Mouse (Mus musculus) forebrain, embryonic 11.5 days (tissue): ENCODE results near the gene Hist2h4. TPM values are rescaled to one million over a fixed set of nuclear protein-coding genes. Genes with fewer than 3 reads are reported as not detected.

Experiments
- ATAC-seq: fragments of 200-750 bp; cut with Nextera tagmentation; replicated peaks from 2 replicates; pipeline ENCODE4 v1.8.0; 2017; ENCODE audit warnings: moderate TSS enrichment; ENCODE audit not compliant: low FRiP score
- DNase-seq: peaks from one replicate; pipeline ENCODE4 v3.0.0-alpha.2; 2017; ENCODE audit warnings: low spot score
- H3K27ac ChIP-seq: fragments of 300-500 bp; sonication (generic); 2 replicates; pipeline ENCODE4 v1.5.1; 2014; ENCODE audit warnings: low read depth, low read length
- H3K27me3 ChIP-seq: fragments of 300-500 bp; sonication (generic); 2 replicates; pipeline ENCODE4 v1.6.1; 2014; ENCODE audit warnings: mild to moderate bottlenecking, low read length, mixed read lengths; ENCODE audit not compliant: control insufficient read depth, insufficient read depth
- H3K36me3 ChIP-seq: fragments of 300-500 bp; sonication (generic); 2 replicates; pipeline ENCODE4 v1.6.1; 2014; ENCODE audit warnings: mild to moderate bottlenecking, low read length, moderate library complexity, mixed read lengths; ENCODE audit not compliant: control insufficient read depth, insufficient read depth
- H3K4me1 ChIP-seq: fragments of 300-500 bp; sonication (generic); replicated peaks from 2 replicates; pipeline ENCODE4 v1.6.1; 2014; ENCODE audit warnings: low read length, mixed read lengths; ENCODE audit not compliant: control insufficient read depth, insufficient read depth
- H3K4me2 ChIP-seq: fragments of 300-500 bp; sonication (generic); 2 replicates; pipeline ENCODE4 v1.6.1; 2014; ENCODE audit warnings: low read depth, mild to moderate bottlenecking, low read length, moderate library complexity, mixed read lengths; ENCODE audit not compliant: severe bottlenecking
- H3K4me3 ChIP-seq: fragments of 300-500 bp; sonication (generic); 2 replicates; pipeline ENCODE4 v1.5.1; 2014; ENCODE audit warnings: low read depth, low read length
- H3K9ac ChIP-seq: fragments of 300-500 bp; sonication (generic); 2 replicates; pipeline ENCODE4 v1.6.1; 2014; ENCODE audit warnings: low read length
- H3K9me3 ChIP-seq: fragments of 300-500 bp; sonication (generic); 2 replicates; pipeline ENCODE4 v1.6.1; 2016; ENCODE audit warnings: low read length, mixed read lengths; ENCODE audit not compliant: control insufficient read depth
- WGBS: fragments of 180-500 bp; shearing (Covaris S2); extraction: QIAGEN DNeasy Blood & Tissue Kit; methylation state at CpG from one replicate; pipeline ENCODE4 v1.1.7; 2014; 5-methylcytosine and 5-hydroxymethylcytosine counted together
- polyA plus RNA-seq: library from polyadenylated mRNA; unstranded; fragments of >200 nt; fragmentation: Nextera tagmentation; extraction: Ambion mirVana; gene quantifications from 2 replicates; pipeline ENCODE4 v1.2.1, GENCODE M21; 2014

The Hist2h4 gene
- polyA plus RNA-seq, 1 experiment from 2014 or later = 6.8 TPM

DNA sequence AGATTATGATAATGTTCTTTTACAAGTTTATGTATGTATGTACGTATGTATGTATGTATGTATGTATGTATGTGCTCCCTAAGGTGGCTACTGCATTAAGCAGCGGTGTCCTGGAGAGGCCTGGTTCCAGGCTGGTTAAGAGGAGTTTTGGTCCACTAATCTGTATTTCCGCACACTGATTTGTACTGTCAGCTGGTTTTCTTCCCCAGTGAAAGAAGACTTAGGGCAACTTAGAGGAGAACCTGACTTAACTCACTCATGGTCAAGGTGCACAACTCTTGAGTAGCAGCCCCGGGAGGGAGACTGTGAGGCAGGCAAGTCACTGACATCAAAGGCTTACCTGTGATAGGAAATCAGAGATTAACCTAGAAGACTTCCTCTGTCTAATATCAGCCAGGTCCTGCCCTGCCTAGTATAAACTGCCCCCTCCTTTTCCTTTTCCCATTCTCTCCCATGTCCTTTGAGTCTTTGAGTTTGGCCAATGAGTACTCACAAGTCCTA, 26.2 kb downstream of the Hist2h4 start:
- H3K9me3 ChIP-seq = no peaks in the 10 kb centered on the region
- DNase-seq (no peak), ATAC-seq (no peak)
- H3K27ac ChIP-seq = no peak overlapping the region
- H3K4me2 ChIP-seq = peak overlapping the region; percentile 55
- H3K36me3 ChIP-seq = no peaks in the 10 kb centered on the region
- H3K9ac ChIP-seq = peak overlapping the region; percentile 65
- H3K4me1 ChIP-seq = 0 out of 2 replicates have a peak, but pooled peaks cover 2% of the 10 kb centered on the region
- H3K4me3 ChIP-seq = peak overlapping the region; percentile 33
- H3K27me3 ChIP-seq = no peaks in the 10 kb centered on the region
- 89% methylated on average over 4 of the region's 4 CpGs for WGBS

DNA sequence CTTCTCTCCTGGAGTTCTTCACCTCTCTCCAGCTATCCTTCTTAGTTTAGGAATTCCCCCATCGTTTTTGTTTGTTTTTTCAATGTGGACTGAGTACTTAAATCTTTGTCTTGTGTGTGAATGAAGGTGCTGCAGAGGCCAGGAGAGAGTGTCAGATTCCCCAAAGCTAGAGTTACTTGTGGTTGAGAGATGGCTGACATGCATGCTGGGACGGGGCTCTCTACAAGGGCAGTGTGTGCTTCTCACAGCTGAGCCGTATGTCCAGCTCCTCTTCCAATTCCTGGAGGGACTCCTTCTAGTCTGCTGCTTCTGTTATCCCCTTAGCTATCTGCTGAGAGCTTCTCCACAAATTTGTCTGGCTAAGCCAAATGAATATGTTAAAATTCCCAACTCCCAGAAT, 27.3 kb downstream of the Hist2h4 start:
- Histone ChIP-seq H3K4me3 (no peak overlapping the region), H3K27ac (no peak overlapping the region), H3K9me3 (no peaks in the 10 kb centered on the region), H3K36me3 (no peaks in the 10 kb centered on the region), H3K4me1 (no peaks in the 10 kb centered on the region), H3K9ac (no peak overlapping the region), H3K4me2 (no peak overlapping the region), H3K27me3 (no peaks in the 10 kb centered on the region)
- 71% methylated on average over 3 of the region's 3 CpGs for WGBS
- no peak for DNase-seq
- ATAC-seq = no peak

DNA sequence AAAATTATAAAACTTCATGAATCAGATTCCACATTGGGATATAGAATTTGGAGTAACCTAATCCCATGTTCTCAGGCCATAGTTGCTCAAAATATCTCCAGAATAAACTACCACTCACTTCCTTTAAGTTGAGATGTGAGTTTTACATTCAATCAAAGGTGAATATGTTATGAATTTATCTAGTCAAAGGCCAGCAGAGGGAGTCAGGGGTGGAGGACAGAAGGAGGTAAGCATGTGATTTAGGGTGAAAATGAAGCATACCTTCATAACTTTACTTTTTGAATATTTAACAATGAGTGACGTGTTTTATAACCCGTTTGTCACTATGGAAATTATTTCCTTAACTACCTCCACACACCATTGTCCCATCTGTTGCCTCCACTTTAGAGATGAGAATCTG, 28.2 kb downstream of the Hist2h4 start:
- Histone ChIP-seq H3K36me3 (no peaks in the 10 kb centered on the region), H3K27ac (no peak overlapping the region), H3K9ac (no peak overlapping the region), H3K4me3 (no peak overlapping the region), H3K9me3 (no peaks in the 10 kb centered on the region), H3K4me1 (no peaks in the 10 kb centered on the region), H3K4me2 (no peak overlapping the region), H3K27me3 (no peaks in the 10 kb centered on the region)
- WGBS = 92% methylated on average over 2 of the region's 2 CpGs
- no peak for DNase-seq
- ATAC-seq = no peak

DNA sequence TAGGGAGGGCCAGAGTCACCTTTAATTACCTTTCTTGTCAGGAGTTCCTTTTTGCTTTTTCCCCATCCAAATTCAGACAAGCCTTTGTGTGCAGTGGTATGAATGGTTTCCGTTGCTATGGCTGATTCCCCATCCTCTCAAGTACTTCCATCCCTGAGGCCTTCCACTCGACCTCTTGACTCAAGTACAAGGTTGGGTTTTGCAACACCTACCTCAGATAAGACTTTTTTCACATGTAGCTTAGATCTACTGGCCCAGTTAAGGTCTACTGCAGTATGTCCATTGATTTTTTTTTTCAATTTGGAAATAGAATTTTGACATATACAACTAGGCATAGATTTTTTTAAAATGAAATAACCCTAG, 31.4 kb downstream of the Hist2h4 start:
- no peak for ATAC-seq
- H3K36me3 ChIP-seq = no peaks in the 10 kb centered on the region
- H3K4me2 ChIP-seq = no peak overlapping the region
- 0 out of 2 replicates have a peak, but pooled peaks cover 2% of the 10 kb centered on the region for H3K4me1 ChIP-seq
- no peaks in the 10 kb centered on the region for H3K27me3 ChIP-seq
- H3K27ac ChIP-seq = no peak overlapping the region
- no peaks in the 10 kb centered on the region for H3K9me3 ChIP-seq
- no peak overlapping the region for H3K9ac ChIP-seq
- no peak for DNase-seq
- WGBS = 69% methylated on average over 2 of the region's 2 CpGs
- no peak overlapping the region for H3K4me3 ChIP-seq

DNA sequence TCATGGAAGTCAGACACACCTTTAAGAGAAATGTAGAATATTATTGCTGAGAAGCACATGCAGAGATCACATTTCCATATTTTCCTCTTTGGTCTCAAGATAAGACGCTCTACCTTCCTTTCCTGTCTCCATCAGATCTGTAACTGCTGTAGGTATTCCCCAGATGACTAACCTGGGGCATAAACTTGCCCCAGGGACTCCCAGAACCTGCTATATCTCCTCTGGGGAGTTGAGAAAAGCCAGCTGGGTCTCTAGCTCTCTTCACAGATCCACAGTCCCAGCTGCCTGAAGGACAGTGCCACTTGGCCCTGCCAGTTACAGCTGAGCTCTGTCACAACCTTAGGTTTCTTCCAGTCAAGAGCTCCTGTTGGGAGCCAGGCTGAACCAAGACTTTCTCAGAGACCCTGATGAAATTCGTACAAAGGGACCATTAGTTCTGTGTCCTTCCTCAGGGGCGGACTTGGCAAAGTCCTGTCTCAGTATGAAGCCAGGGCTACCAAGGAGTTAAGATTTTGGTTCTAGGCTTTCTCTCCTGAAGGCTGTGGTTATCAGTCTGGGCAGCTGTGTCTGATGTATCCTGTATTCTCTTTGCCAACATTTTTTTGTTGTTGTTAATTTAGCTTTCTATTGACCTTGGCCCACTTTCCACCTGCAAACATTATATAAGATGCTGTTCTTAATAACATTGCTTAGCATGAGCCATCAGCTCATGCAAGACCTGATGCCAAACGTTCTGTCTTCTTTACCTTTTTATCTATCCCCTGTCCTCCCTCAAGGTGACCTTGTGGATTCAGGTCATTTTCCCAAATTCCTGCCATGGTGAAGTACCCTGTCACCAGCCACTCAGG, 32.0 kb downstream of the Hist2h4 start:
- DNase-seq (no peak), ATAC-seq (no peak)
- 72% methylated on average over 4 of the region's 4 CpGs for WGBS
- Histone ChIP-seq H3K4me3 (no peak overlapping the region), H3K36me3 (no peaks in the 10 kb centered on the region), H3K4me1 (0 out of 2 replicates have a peak, but pooled peaks cover 2% of the 10 kb centered on the region), H3K27ac (no peak overlapping the region), H3K4me2 (no peak overlapping the region), H3K9me3 (no peaks in the 10 kb centered on the region), H3K9ac (no peak overlapping the region), H3K27me3 (no peaks in the 10 kb centered on the region)

DNA sequence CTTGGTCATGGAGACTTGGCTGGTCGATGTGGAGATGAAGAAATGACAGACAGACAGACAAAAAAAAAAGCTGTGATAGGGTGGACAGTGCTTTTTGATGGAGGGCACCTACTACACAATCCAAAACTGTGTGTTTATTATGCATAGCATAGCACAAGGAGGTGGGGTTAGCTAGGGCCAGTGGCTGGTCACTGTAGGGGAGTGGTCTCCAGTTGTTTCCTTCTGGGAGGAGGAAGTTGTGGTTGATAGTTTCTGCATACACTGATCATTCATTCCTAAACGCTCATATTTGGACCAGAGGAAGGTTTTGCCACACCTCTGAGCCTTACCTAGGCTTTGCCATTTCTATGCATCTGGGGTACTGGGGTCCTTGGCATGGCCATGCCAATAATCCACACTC, 32.7 kb downstream of the Hist2h4 start:
- Histone ChIP-seq H3K4me1 (0 out of 2 replicates have a peak, but pooled peaks cover 2% of the 10 kb centered on the region), H3K36me3 (no peaks in the 10 kb centered on the region), H3K27me3 (no peaks in the 10 kb centered on the region), H3K4me3 (no peak overlapping the region), H3K4me2 (no peak overlapping the region), H3K9me3 (no peaks in the 10 kb centered on the region), H3K9ac (no peak overlapping the region), H3K27ac (no peak overlapping the region)
- DNase-seq (no peak), ATAC-seq (no peak)
- 79% methylated on average over 2 of the region's 2 CpGs for WGBS

DNA sequence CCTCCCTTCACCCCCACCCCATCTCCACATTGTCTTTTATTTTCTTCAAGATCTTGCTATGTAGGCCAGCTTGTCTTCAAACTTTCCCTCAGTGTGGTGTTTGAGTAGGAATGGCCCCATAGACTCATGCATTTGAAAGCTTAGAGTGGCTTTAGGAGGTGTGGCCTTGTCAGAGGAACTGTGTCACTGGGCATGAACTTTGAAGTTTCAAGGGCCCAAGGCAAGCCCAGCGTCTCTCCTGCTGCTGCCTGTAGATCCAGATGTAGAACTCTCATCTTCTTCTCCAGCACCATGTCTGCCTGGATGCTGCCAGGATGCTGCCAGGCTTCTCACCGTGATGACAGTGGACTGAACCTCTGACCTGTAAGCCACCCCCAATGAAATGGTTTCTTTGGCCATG, 34.3 kb downstream of the Hist2h4 start:
- Histone ChIP-seq H3K27me3 (no peaks in the 10 kb centered on the region), H3K9ac (no peak overlapping the region), H3K27ac (no peak overlapping the region), H3K9me3 (no peaks in the 10 kb centered on the region), H3K4me3 (no peak overlapping the region), H3K4me2 (no peak overlapping the region), H3K36me3 (no peaks in the 10 kb centered on the region), H3K4me1 (peaks cover 5% of the 10 kb centered on the region; the same call in 1 of the 2 replicates)
- DNase-seq (no peak), ATAC-seq (no peak)
- WGBS = 81% methylated on average over 2 of the region's 2 CpGs

DNA sequence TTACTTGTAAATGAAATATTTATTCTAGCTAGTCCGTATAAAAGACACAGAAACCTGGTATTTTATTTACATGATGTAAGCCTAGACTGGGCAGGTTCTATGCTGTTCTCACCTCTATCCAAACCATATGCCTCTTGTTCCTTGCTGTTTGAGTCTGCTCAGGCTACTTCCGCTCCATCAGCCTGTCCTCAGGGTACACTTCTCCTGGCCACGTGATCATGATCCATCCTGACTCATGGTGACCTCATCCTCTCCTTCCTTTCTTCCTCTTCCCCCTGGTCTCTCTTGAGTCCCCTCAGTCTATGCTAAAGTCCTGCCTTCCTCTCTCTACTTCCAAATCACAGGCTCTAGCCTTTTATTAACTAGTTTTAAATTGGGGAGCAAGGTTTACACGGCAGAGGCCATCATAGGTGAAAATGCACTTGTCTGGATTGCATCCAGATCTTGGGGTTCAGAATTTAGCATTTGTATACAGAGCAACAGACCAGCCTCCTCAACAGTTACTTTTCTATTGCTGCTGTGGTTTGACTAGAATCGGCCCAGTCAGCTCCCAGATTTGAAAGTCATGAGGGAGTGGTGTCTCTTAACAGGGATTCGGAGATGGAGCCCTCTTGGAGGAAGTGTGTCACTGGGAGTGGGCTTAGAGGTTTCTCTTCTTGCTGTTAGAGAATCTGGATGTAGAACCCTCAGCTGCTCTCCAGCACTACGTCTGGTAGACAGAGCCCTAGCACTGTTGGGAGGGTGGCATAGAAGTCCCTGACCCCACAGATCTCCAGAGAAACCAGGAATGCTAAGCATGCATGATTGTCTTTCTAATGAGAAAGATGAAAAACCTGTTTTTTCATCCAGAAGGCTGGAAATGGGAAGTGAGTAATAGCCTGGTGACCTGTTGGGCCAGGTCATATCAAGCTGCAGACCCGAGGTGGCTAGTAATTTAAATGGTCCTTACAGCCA, 36.1 kb downstream of the Hist2h4 start:
- H3K9ac ChIP-seq = no peak overlapping the region
- DNase-seq = no peak
- H3K36me3 ChIP-seq = no peaks in the 10 kb centered on the region
- peaks cover 10% of the 10 kb centered on the region; the same call in 1 of the 2 replicates for H3K4me1 ChIP-seq
- no peak overlapping the region for H3K27ac ChIP-seq
- H3K27me3 ChIP-seq = no peaks in the 10 kb centered on the region
- WGBS = 77% methylated on average over 8 of the region's 8 CpGs
- H3K9me3 ChIP-seq = no peaks in the 10 kb centered on the region
- no peak overlapping the region for H3K4me3 ChIP-seq
- H3K4me2 ChIP-seq = no peak overlapping the region
- no peak for ATAC-seq
